Mouse (Mus musculus) G1E-ER4 (cell line): ENCODE results near the gene Cldn20. TPM values are rescaled to one million over a fixed set of nuclear protein-coding genes. Genes with fewer than 3 reads are reported as not detected.

Experiments
- GATA1 ChIP-seq: IDR thresholded peaks from one replicate; pipeline ENCODE4 v1.8.0; 2012; ENCODE audit warnings: low read length, inconsistent platforms
- polyA plus RNA-seq: library from polyadenylated mRNA; stranded (reverse); fragments of >175 nt; gene quantifications from 2 replicates; pipeline ENCODE4 v1.2.3, GENCODE M21; 2012

The Cldn20 gene
- polyA plus RNA-seq, 1 experiment: not detected

DNA sequence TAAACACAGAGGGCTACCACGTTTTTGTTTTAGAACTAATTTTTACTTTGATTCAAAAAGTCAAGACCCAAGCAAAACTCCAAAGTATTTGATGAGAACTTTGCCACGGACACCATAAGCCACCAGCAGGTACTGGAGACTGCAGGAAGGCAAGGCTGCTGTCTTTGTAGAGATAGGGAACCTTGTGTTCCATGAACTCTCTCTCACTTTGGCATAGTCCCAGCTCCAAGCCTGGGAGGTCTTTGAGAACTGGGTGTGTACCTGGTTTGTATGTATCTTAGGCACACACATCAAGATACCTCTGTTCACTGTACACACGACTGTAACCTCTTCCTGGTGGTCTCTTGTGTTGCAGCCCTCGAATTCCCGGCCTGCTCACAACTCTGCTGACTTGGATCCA lies 18.0 kb upstream of the Cldn20 start:
- no peak for TF ChIP-seq GATA1

DNA sequence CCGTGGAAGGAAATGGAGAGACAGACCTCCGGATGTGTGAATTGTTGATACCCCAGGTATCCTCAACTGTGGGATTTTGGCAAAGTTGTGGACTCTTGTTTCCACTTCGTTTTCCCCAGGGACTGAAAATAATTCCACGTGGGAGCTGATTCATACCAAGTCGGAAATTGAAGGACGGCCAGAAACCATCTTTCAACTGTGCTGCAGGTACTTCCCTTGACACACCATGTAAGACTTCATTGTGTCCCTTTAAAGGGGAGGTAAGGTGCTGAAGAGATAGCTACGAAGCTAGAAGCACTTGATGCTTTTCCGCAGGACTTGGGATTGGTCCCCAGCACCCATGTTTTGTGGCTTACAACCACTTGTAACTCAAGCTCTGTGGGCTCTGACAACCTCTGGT lies 16.5 kb upstream of the Cldn20 start:
- no peak for TF ChIP-seq GATA1

DNA sequence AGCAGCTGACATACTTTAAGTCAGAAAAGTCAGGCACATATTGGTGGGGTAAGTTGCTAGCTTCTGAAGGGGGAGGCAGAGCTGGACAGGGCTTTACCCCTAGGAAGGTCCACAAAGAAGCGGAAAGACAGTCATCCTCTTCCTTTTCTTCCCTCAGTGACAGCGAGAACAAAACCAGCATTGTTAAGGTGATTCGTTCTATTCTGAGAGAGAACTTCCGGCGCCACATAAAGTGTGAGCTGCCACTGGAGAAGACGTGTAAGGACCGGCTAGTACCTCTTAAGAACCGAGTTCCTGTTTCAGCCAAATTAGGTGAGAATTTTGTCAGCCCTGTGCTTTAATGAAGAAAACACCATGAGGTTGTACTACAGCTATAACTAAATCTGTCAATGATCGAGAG lies 15.9 kb upstream of the Cldn20 start:
- TF ChIP-seq GATA1: no peak

DNA sequence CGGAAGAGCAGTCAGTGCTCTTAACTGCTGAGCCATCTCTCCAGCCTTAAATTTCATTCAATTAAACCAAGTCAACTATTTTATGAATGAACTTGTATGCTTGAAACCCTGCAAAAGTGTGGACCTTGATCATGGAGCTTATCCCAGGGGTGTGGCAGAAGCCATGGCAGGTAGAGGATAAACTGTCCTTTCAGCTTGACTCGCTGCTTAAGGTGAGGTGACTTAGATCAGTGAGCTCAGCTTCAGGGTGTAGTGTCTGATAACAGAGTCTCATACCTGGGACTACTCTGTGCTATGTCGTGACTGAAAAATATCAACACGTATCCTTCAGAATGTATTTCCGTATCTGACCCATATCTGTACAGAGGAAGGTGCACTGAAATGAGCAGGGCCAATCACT lies 12.0 kb upstream of the Cldn20 start:
- TF ChIP-seq GATA1: no peak

DNA sequence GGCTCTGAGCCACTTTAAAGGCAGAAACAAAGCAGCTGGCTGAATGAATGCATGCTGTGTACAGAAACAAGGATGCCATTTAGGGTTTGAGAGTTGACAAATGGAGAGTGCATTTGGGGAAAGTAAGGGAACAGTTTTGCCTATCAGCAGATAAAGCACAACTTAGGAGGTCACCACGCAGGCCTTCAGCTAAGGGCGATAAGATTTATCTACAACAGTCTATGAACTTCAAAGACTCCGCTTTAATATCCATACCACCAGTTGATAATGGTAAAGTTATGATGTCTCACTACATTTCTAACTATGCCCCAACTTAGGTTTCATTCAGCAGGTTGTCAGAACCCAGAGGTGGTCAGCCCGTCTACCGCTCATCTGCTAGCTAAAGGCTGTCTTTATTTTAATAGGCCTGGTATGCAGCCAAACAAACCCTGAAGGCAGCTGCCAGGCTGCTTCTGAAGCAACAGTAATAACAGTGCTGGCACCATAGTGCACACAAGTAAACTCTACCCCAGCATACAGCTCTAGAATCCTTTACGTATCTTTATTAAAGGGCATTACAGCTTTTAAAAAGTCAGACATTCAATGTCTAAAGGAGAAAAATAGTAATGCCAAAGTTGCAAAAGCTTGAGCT lies 4.4 kb upstream of the Cldn20 start:
- no peak for TF ChIP-seq GATA1

DNA sequence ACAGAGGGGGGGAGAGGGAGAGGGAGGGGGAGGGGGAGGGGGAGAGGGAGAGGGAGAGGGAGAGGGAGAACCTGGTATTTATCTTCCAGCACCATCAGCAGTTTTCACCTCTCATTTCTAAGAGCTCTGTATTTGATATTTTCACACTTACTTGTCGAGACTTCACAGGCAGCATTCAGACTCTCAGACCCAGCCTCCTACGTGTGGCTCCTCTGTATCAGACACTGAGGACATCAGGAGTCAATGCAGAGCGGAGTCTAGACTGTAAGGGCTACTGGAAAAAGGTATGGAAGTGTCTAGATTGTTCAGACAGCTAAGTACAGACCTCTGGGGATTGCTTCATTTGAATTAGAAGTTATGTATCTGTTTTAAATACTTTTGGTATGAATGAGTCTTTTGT lies 2.8 kb upstream of the Cldn20 start:
- no peak for TF ChIP-seq GATA1

DNA sequence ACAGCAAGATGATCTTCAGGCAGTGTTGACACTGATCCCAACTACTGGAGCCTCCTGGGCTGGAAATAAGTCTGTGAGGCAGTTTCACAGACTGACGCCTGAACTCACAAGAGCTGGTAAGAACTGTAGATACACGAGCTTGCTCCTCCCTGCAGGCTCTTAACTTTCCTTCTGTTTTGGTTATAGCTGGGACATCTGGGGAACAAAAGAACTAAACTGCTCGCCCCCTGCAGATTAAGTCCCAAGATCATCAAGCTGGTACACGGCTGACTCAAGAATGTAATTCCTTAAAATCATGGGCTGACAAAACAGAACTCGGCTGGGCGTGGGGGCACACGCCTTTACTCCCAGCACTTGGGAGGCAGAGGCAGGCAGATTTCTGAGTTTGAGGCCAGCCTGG lies 1.8 kb upstream of the Cldn20 start:
- TF ChIP-seq GATA1: no peak

DNA sequence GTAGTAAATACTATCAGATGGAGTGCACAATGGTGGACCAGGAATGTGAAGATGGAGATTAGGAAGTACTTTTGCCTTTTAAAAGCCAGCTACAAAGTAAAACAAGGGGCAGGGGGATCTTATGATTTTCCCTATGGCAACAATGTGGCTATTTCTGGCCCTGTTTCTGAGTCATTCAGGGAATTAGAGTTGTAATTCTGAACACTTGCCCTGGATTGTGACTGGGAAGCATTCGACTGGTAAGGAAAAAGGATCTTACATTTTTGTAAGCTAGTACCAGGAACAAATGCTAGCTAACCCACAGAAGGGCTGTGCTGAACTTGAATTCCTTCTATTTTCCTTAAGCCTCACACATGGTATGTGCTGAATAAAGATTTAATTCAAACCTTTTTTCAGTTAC lies 713 bp upstream of the Cldn20 start:
- no peak for TF ChIP-seq GATA1

DNA sequence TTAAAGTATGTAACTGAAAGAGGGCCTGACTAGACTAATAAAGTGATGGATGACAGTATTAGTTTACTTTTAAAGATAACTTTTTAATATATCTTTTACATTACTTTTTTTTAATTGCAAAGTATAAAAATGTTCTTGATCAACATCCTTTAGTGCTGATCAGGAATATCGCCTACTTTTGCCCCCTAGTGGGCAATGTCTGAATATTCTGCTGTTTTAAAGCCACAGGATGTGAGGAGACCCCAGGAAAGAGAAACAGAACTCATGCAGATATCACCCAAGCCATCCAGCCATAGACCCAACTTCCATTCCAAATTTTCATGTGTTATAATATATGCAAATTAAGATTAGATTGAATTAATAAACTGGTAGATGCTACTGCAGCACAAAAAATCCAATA lies 1.1 kb downstream of the Cldn20 start:
- TF ChIP-seq GATA1: no peak

DNA sequence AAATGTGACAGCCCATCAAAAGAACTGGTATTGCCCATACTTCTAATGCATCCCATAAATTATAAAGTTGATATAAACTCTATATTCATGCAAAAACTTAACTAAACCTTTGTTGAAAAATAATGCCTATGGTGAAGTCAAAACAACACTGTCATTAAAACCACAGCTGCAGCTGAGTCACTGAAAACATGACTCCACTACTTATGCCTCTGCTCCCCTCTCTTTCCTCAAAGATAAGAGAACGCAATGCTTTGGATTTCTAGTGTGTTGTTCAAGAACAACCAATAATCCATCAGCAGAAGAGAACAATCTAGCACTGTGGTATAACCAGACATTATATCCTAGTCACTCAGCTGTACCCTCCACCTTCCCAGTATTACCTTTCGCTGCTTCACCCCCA lies 8.0 kb downstream of the Cldn20 start:
- TF ChIP-seq GATA1: no peak

DNA sequence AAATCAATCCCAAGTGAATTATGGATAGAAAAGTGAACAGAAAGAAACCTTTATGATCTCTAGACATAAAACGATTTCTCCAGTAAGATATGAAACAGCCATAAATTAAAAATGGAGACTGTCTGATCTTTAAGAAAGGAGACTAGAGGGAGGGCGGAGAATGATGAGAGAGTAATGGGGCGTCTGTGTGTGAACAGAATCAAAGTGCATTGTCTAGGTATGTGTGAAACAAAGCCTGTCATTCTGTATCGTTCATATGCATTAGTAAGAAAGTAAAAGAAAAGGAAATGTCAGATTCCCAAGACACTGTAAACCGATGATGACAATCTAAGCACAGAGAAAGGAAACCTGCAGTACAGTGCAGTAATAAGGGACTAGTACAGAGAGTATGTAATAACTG lies 8.7 kb downstream of the Cldn20 start:
- TF ChIP-seq GATA1: no peak

DNA sequence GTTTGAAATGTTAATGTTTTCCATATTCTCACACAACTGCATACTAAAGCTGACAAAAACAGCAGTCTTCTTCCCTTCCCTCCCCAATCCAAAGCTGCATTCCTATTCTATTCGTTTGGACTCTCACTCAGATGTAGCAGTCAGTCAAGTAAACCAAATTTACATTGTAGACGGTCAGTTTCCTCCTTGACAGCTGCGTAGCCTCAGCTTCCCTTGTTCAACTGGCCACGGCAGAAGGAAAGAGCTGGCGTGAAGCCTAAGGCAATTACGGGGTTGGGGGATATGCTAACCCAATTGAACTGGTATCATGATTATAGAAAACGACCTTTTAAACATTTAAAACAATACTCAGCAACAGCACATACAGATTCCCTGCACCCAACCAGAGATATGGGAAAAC lies 15.4 kb downstream of the Cldn20 start:
- no peak for TF ChIP-seq GATA1

DNA sequence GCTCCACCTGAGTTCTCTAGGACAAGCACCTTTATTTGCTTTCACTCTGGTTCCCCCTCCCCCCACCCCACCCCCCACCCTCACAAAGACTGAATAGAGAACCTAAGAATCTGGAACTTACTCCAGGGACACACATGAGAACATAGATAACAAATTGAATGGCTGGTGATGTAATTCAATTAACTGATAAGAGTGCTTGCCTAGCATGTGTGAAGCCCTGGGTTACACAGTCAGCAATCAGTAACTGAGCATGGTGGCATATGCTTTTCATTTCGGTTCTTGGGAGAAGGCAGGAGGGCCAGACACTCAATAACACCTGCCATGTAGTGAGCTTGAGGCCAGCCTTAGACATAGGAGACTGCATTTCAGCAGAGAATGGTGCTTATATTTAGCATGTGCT lies 23.9 kb downstream of the Cldn20 start:
- no peak for TF ChIP-seq GATA1

DNA sequence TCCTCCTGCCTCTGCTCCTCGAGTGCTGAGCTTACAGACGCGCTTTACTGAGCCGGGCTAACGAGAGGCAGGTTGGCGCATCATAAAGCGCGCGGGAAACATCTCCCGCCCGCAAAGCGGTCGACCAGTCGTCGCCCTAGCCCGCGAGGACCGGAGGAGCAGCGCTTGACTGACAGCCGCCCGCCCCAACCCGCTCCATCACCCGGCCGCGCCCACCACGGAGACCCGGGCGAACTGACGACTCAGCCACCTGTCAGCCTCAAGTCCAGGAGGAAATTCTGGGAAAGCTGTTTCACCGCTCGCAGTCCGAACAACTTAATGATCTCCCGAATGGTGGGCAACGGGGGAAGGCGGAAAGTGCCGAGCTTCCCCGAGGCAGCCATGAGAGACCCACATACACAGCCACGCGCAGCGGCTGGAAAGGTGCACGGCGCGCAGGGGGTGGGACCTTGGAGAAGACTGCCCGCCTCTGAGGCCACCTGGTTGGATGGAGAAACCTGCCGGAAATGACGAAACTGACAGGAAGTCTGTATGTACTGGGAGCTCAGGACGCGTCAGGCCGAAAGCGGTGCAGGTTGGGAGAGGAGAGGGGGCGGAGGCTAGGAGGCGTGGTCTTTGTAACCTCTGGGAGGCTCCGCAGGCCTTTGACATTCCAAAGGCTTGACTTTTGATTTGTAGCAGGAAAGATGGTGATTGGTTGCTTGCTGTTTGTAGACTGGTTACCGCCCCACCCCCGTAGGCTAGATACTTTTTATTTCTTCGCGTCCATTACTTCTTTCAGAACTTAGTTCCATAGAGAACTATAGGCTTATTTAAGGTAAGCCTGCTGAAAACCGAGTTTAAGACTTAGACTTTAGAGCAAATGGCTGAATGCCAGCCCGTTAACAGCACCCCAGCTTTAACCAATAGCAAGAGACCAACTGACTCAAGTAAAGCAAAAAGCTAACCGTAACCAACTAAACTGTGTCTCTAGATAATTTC lies 25.3 kb downstream of the Cldn20 start, which contains the start of gene Tfb1m:
Gene Tfb1m (minus strand): TSS at position 451 of the 981 bp plus-strand sequence.
- no peak for TF ChIP-seq GATA1

DNA sequence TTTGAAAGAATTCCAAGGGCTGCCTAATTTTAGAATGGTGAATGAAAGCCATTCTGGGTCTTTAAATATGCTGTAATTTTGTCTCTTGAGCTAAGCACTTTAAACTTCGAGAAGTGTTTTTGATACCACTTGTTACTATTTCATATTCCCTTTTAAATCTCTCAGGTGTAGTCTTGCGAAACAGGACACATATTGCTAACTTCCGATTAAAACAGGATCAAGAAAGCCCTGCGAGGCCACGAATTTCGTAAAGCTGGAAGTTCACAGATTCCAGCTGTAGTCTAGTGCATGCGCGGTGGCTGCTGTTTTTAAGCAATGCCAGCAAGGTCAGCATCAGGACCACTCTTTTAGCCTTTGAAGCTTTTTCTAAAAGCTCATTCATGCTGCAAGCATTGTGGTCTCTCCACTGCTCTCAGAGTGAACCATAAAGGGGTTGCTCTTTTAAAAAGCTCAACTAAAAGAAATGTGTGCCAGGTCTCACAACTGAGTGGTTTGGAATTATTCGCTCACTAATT lies 26.1 kb downstream of the Cldn20 start:
- TF ChIP-seq GATA1: no peak

DNA sequence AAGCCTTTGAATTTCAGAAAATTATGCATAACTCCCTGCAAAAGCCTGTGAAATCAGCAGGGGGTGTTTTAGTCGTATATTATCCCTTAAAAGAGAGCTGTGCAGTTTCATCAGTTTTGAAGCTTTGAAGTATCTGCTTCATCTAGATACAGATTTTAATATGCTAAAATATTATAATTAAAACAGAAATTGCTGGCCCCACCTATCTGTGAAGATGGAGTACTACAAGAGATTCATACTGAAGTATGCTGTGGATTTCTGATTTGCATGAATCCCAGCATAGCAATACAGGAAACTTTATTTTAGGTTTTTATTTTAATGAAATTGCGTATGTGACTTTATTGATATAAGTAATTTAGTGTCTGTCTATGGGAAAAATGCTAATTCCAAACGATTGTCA lies 28.2 kb downstream of the Cldn20 start:
- no peak for TF ChIP-seq GATA1

DNA sequence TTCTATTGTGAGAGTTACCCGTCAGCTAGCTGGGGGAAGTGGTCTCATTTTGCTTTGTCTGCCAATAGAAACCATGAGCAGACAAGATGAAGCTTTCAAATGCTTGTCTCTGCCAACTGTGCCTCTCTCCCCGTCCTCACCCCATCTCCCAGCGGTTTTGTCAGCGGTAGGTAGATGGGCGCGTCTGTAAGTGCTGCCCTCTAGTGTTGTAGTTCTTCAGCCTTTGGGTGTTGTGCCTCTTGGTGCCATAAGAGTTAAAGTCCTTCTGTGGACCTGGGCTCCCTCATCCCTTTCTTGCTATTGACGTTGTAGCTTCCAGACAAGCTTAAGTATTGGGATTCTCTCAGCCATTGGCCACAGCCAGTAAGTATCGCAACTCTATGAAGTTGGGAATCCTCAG lies 30.1 kb downstream of the Cldn20 start:
- no peak for TF ChIP-seq GATA1
